17 mouse cellular contexts compared by ENCODE assay signal in genomic region chrX:73484870-73485269, GRCm38 (mm10). TPM values are rescaled to one million over a fixed set of nuclear protein-coding genes. Genes with fewer than 3 reads are reported as not detected.
DNase-seq lines count a peak whose midpoint lies in the region; ATAC-seq and TF ChIP-seq lines count a peak whose summit lies in the region.
"Had no signal": no experiment of that assay in that cellular context is flagged by ENCODE, and none has a peak within 500 bp of the region (broad histone marks: within the 10 kb centered on the region; RNA-seq: fewer than 3 reads in every experiment).

No protein-coding gene starts in this region.

- no peaks in the 10 kb centered on the region for H3K27me3 ChIP-seq in heart, adult 2 months (ENCODE audit: control insufficient read depth, insufficient read depth, low read length)
- H3K27me3 ChIP-seq in heart, embryonic 10.5 days (ENCODE audit: insufficient read depth, poor library complexity, severe bottlenecking), result peaks cover 77% of the 10 kb centered on the region
- H3K27me3 ChIP-seq in kidney, embryonic 16.5 days (ENCODE audit: insufficient read depth, low read length), result peaks cover 8% of the 10 kb centered on the region
- peaks cover 5% of the 10 kb centered on the region; the same call in 1 of the 2 replicates for H3K27me3 ChIP-seq in limb, embryonic 15.5 days

- no peak for DNase-seq in heart, adult 2 months
- DNase-seq in heart, embryonic 10.5 days (ENCODE audit: low spot score), result no peak
- no peak for DNase-seq in kidney, adult 11 months
- DNase-seq in yolk sac, embryonic 10.5 days (ENCODE audit: low spot score), result no peak
- no peak for DNase-seq in thymus, postnatal 25 days
- DNase-seq: adrenal gland, postnatal 10 days; cerebellum, adult 11-12 months; layer of hippocampus, adult 9-11 months; spleen, adult 18-20 months; thymus, postnatal 4 days had no signal

- H3K9me3 ChIP-seq in heart, embryonic 10.5 days, result no peaks in the 10 kb centered on the region
- H3K9me3 ChIP-seq in kidney, embryonic 16.5 days (ENCODE audit: low read length), result no peaks in the 10 kb centered on the region
- no peaks in the 10 kb centered on the region for H3K9me3 ChIP-seq in limb, embryonic 15.5 days

- TF ChIP-seq CTCF in heart, adult 2 months (IDR thresholded peaks at IDR 0.05), result no peak

- peak overlapping the region; percentile 68; the same call in 1 of the 2 replicates for H3K27ac ChIP-seq in heart, adult 2 months
- no peak overlapping the region for H3K27ac ChIP-seq in heart, embryonic 10.5 days
- H3K27ac ChIP-seq in kidney, embryonic 16.5 days (ENCODE audit: low read length), result no peak overlapping the region
- no peak overlapping the region for H3K27ac ChIP-seq in brown adipose tissue, adult 24 weeks (replicated peaks; ENCODE audit: low read depth, low read length)
- H3K27ac ChIP-seq in limb, embryonic 15.5 days, result peak overlapping the region; percentile 86
- H3K27ac ChIP-seq: liver, embryonic 14.5 days had no signal

- intact Hi-C loops in heart, adult 2 months (cut with DNase I), result no loop called here

- H3K4me3 ChIP-seq in heart, adult 2 months, result peak overlapping the region; percentile 34
- H3K4me3 ChIP-seq in heart, embryonic 10.5 days, result no peak overlapping the region; the same call in 1 of the 2 replicates
- H3K4me3 ChIP-seq in kidney, embryonic 16.5 days (ENCODE audit: low read length), result peak overlapping the region; percentile 44
- H3K4me3 ChIP-seq in brown adipose tissue, adult 24 weeks (ENCODE audit: insufficient read depth, low read depth, low read length), result peak overlapping the region; percentile 20; the same call in 1 of the 2 replicates
- peak overlapping the region; percentile 46 for H3K4me3 ChIP-seq in limb, embryonic 15.5 days

- H3K4me2 ChIP-seq in kidney, embryonic 16.5 days (replicated peaks; ENCODE audit: low read depth, low read length), result peak overlapping the region; percentile 48
- H3K4me2 ChIP-seq in limb, embryonic 15.5 days, result peak overlapping the region; percentile 48

- H3K9ac ChIP-seq in heart, adult 2 months (ENCODE audit: low read depth, low read length), result peak overlapping the region; percentile 50
- H3K9ac ChIP-seq in kidney, embryonic 16.5 days (replicated peaks; ENCODE audit: low read length), result no peak overlapping the region
- no peak overlapping the region; the same call in 1 of the 2 replicates for H3K9ac ChIP-seq in limb, embryonic 15.5 days
- H3K9ac ChIP-seq: liver, embryonic 14.5 days had no signal

- no peak for TF ChIP-seq POLR2A in heart, adult 2 months (IDR thresholded peaks at IDR 0.05; ENCODE audit: insufficient read depth, low read depth, low read length)

- no peaks in the 10 kb centered on the region for H3K79me2 ChIP-seq in heart, adult 2 months (replicated peaks; ENCODE audit: control insufficient read depth, insufficient read depth, low read length)

- peaks cover 10% of the 10 kb centered on the region for H3K4me1 ChIP-seq in heart, adult 2 months (ENCODE audit: control insufficient read depth, insufficient read depth, low read length)
- no peaks in the 10 kb centered on the region for H3K4me1 ChIP-seq in heart, embryonic 10.5 days
- peaks cover 4% of the 10 kb centered on the region; the same call in 1 of the 2 replicates for H3K4me1 ChIP-seq in kidney, embryonic 16.5 days (ENCODE audit: insufficient read depth, low read length)
- peaks cover 2% of the 10 kb centered on the region; the same call in 1 of the 2 replicates for H3K4me1 ChIP-seq in brown adipose tissue, adult 24 weeks (ENCODE audit: control insufficient read depth, insufficient read depth, insufficient read length, low read length)
- H3K4me1 ChIP-seq in limb, embryonic 15.5 days, result peaks cover 43% of the 10 kb centered on the region

- 73% methylated on average over 4 of the region's 4 CpGs for WGBS in heart, adult 2 months
- 82% methylated on average over 4 of the region's 4 CpGs for WGBS in heart, embryonic 10.5 days
- WGBS in kidney, embryonic 16.5 days, result 96% methylated on average over 4 of the region's 4 CpGs
- WGBS in limb, embryonic 15.5 days, result 89% methylated on average over 4 of the region's 4 CpGs

- H3K36me3 ChIP-seq in heart, adult 2 months (ENCODE audit: control insufficient read depth, insufficient read depth, low read length), result no peaks in the 10 kb centered on the region
- no peaks in the 10 kb centered on the region for H3K36me3 ChIP-seq in heart, embryonic 10.5 days
- H3K36me3 ChIP-seq in kidney, embryonic 16.5 days (ENCODE audit: insufficient read depth, low read length), result no peaks in the 10 kb centered on the region
- no peaks in the 10 kb centered on the region for H3K36me3 ChIP-seq in limb, embryonic 15.5 days

- no peak for ATAC-seq in kidney, embryonic 16.5 days (ENCODE audit: low FRiP score, low TSS enrichment)
- ATAC-seq in limb, embryonic 15.5 days (ENCODE audit: insufficient number of reproducible peaks, low FRiP score, low TSS enrichment, low read depth), result no peak
- ATAC-seq: midbrain, embryonic 16.5 days had no signal

- TF ChIP-seq EP300 in heart, adult 2 months (IDR thresholded peaks at IDR 0.05; ENCODE audit: insufficient read depth, low read depth, low read length), result no peak

RNA-seq across cellular contexts. Expression of gene Bgn, which starts 1.5 kb away (rescaled TPM):
- 100 to 1,000 TPM; 190 to 202 TPM for total RNA-seq in heart, adult 2 months (2021)
- polyA plus RNA-seq in heart, adult 2 months (2012; rRNA removed), result 378 and 439 TPM in 2 replicates
- polyA plus RNA-seq in heart, embryonic 10.5 days (2016; fragmentation: Nextera tagmentation; extraction: Ambion mirVana), result 18.6 and 30.3 TPM in 2 replicates
- 98.7 and 109 TPM in 2 replicates for polyA plus RNA-seq in kidney, embryonic 16.5 days (2015; fragmentation: Nextera tagmentation; extraction: Ambion mirVana)
- polyA plus RNA-seq in brown adipose tissue, adult 24 weeks (2012; ENCODE audit: insufficient read depth, insufficient read length, missing spikeins), result 67.1 and 108 TPM in 2 replicates
- 243 and 288 TPM in 2 replicates for polyA plus RNA-seq in limb, embryonic 15.5 days (2015; fragmentation: Nextera tagmentation; extraction: Ambion mirVana)

RNA-seq across cellular contexts. Expression of gene Atp2b3, which starts 18.0 kb away (rescaled TPM):
- under 1 TPM in 1 of 2 experiments, not detected in 1; 0.14 TPM for total RNA-seq in heart, adult 2 months (2021)
- polyA plus RNA-seq in heart, adult 2 months (2012; rRNA removed), result 0.09 and 0.12 TPM in 2 replicates
- polyA plus RNA-seq in heart, embryonic 10.5 days (2016; fragmentation: Nextera tagmentation; extraction: Ambion mirVana), result 0.11 and 0.21 TPM in 2 replicates
- polyA plus RNA-seq in kidney, embryonic 16.5 days (2015; fragmentation: Nextera tagmentation; extraction: Ambion mirVana), result 0.19 TPM in 2 replicates
- not detected in 2 replicates for polyA plus RNA-seq in brown adipose tissue, adult 24 weeks (2012; ENCODE audit: insufficient read depth, insufficient read length, missing spikeins)
- polyA plus RNA-seq in limb, embryonic 15.5 days (2015; fragmentation: Nextera tagmentation; extraction: Ambion mirVana), result 0.41 and 0.97 TPM in 2 replicates
- total RNA-seq: hematopoietic stem cell, adult 5-6 weeks had no signal
- polyA plus RNA-seq: liver, embryonic 14.5 days had no signal

RNA-seq across cellular contexts. Expression of gene Haus7, which starts 26.0 kb away (rescaled TPM):
- total RNA-seq in heart, adult 2 months (2021), result 1 to 10 TPM; 4.3 to 5.5 TPM
- polyA plus RNA-seq in heart, adult 2 months (2012; rRNA removed), result 6.0 and 8.9 TPM in 2 replicates
- polyA plus RNA-seq in heart, embryonic 10.5 days (2016; fragmentation: Nextera tagmentation; extraction: Ambion mirVana), result 83.7 and 90.0 TPM in 2 replicates
- 64.2 and 70.0 TPM in 2 replicates for polyA plus RNA-seq in kidney, embryonic 16.5 days (2015; fragmentation: Nextera tagmentation; extraction: Ambion mirVana)
- 9.6 and 14.9 TPM in 2 replicates for polyA plus RNA-seq in brown adipose tissue, adult 24 weeks (2012; ENCODE audit: insufficient read depth, insufficient read length, missing spikeins)
- 53.8 and 54.7 TPM in 2 replicates for polyA plus RNA-seq in limb, embryonic 15.5 days (2015; fragmentation: Nextera tagmentation; extraction: Ambion mirVana)

RNA-seq across cellular contexts. Expression of gene Trex2, which starts 49.7 kb away (rescaled TPM):
- total RNA-seq in heart, adult 2 months (2021), result not detected
- polyA plus RNA-seq in heart, adult 2 months (2012; rRNA removed), result not detected in 2 replicates
- not detected in 2 replicates for polyA plus RNA-seq in heart, embryonic 10.5 days (2016; fragmentation: Nextera tagmentation; extraction: Ambion mirVana)
- not detected in 2 replicates for polyA plus RNA-seq in kidney, embryonic 16.5 days (2015; fragmentation: Nextera tagmentation; extraction: Ambion mirVana)
- not detected in 2 replicates for polyA plus RNA-seq in brown adipose tissue, adult 24 weeks (2012; ENCODE audit: insufficient read depth, insufficient read length, missing spikeins)
- polyA plus RNA-seq in limb, embryonic 15.5 days (2015; fragmentation: Nextera tagmentation; extraction: Ambion mirVana), result 12.5 and 18.3 TPM in 2 replicates
- total RNA-seq: adrenal gland, postnatal 10 days; hematopoietic stem cell, adult 5-6 weeks had no signal
- polyA plus RNA-seq: forebrain, embryonic 16.5 days; liver, embryonic 14.5 days; midbrain, embryonic 16.5 days had no signal

Comparison
In these comparisons a context has a peak if more than half of its experiments do, and no peak if none do; other contexts are left out.
1. H3K27ac ChIP-seq: peak in heart, adult 2 months (single experiment) and limb, embryonic 15.5 days (single experiment); none in heart, embryonic 10.5 days (single experiment), kidney, embryonic 16.5 days (single experiment) and brown adipose tissue, adult 24 weeks (single experiment).